Mouse (Mus musculus) forebrain, embryonic 14.5 days (tissue): ENCODE measurements at regions not wholly inside any gene's neighbourhood (a gene's known extent, or its start where the extent isn't known, plus 50 kb on each side); places are given as distances from the start of the nearest gene placed in this dataset.

Experiments used
- ATAC-seq: fragments of 200-750 bp; cut with Nextera tagmentation; 2 replicates; pipeline ENCODE4 v1.8.0; 2017; ENCODE audit warnings: mild to moderate bottlenecking, moderate library complexity
- DNase-seq: peaks from one replicate; pipeline ENCODE4 v3.0.0-alpha.2; 2015; ENCODE audit warnings: low spot score
- H3K27ac ChIP-seq: fragments of 300-500 bp; sonication (generic); 2 replicates; pipeline ENCODE4 v1.5.1; 2014; ENCODE audit warnings: low read depth, mild to moderate bottlenecking, control low read depth, low read length, moderate library complexity
- H3K27me3 ChIP-seq: fragments of 300-500 bp; sonication (generic); replicated peaks from 2 replicates; pipeline ENCODE4 v1.6.1; 2014; ENCODE audit warnings: low read length, control low read depth, mixed read lengths; ENCODE audit not compliant: control insufficient read depth, insufficient read depth
- H3K36me3 ChIP-seq: fragments of 300-500 bp; sonication (generic); 2 replicates; pipeline ENCODE4 v1.6.1; 2014; ENCODE audit warnings: low read length, control low read depth; ENCODE audit not compliant: control insufficient read depth, insufficient read depth
- H3K4me1 ChIP-seq: fragments of 300-500 bp; sonication (generic); 2 replicates; pipeline ENCODE4 v1.6.1; 2014; ENCODE audit warnings: antibody characterized with exemption, low read length, control low read depth; ENCODE audit not compliant: control insufficient read depth, insufficient read depth
- H3K4me2 ChIP-seq: fragments of 300-500 bp; sonication (generic); 2 replicates; pipeline ENCODE4 v1.6.1; 2014; ENCODE audit warnings: mild to moderate bottlenecking, control low read depth, low read length
- H3K4me3 ChIP-seq: fragments of 300-500 bp; sonication (generic); 2 replicates; pipeline ENCODE4 v1.5.1; 2014; ENCODE audit warnings: low read depth, low read length, control low read depth
- H3K9ac ChIP-seq: fragments of 300-500 bp; sonication (generic); 2 replicates; pipeline ENCODE4 v1.6.1; 2014; ENCODE audit warnings: mild to moderate bottlenecking, low read length, control low read depth, moderate library complexity
- H3K9me3 ChIP-seq: fragments of 300-500 bp; sonication (generic); replicated peaks from 2 replicates; pipeline ENCODE4 v1.6.1; 2016; ENCODE audit warnings: low read length, control low read depth, mixed read lengths; ENCODE audit not compliant: control insufficient read depth
- WGBS: fragments of 180-500 bp; shearing (Covaris S2); extraction: QIAGEN DNeasy Blood & Tissue Kit; methylation state at CpG from one replicate; pipeline ENCODE4 v1.1.7; 2014; 5-methylcytosine and 5-hydroxymethylcytosine counted together

GRCm38 (mm10) chr13:80981201-80981600 is 98.0 kb downstream of the Arrdc3 start:
- Histone ChIP-seq H3K9ac (no peak overlapping the region), H3K9me3 (no peaks in the 10 kb centered on the region), H3K4me1 (no peaks in the 10 kb centered on the region), H3K4me3 (no peak overlapping the region), H3K4me2 (no peak overlapping the region), H3K27me3 (no peaks in the 10 kb centered on the region), H3K27ac (no peak overlapping the region), H3K36me3 (no peaks in the 10 kb centered on the region)
- DNase-seq (no peak), ATAC-seq (no peak)
- 82% methylated on average over 2 of the region's 2 CpGs for WGBS

- ATAC-seq: no peak
- Histone ChIP-seq H3K4me2 (no peak overlapping the region), H3K9ac (no peak overlapping the region), H3K4me1 (no peaks in the 10 kb centered on the region), H3K4me3 (no peak overlapping the region), H3K36me3 (no peaks in the 10 kb centered on the region), H3K9me3 (no peaks in the 10 kb centered on the region), H3K27me3 (no peaks in the 10 kb centered on the region), H3K27ac (no peak overlapping the region)
- WGBS: 2% methylated on average over 4 of the region's 4 CpGs
- DNase-seq: peak; percentile 10
Measured at GRCm38 (mm10) chr13:80986657-80987056, 103.5 kb downstream of the Arrdc3 start.

- Histone ChIP-seq H3K4me2 (no peak overlapping the region), H3K27me3 (no peaks in the 10 kb centered on the region), H3K9ac (no peak overlapping the region), H3K36me3 (no peaks in the 10 kb centered on the region), H3K9me3 (no peaks in the 10 kb centered on the region), H3K4me3 (no peak overlapping the region), H3K27ac (no peak overlapping the region), H3K4me1 (no peaks in the 10 kb centered on the region)
- ATAC-seq: no peak
- 71% methylated on average over 5 of the region's 5 CpGs for WGBS
- no peak for DNase-seq
Measured at GRCm38 (mm10) chr13:80989756-80990155, 106.6 kb downstream of the Arrdc3 start.

GRCm38 (mm10) chr13:80992342-80992741 is 109.2 kb downstream of the Arrdc3 start:
- Histone ChIP-seq H3K4me1 (no peaks in the 10 kb centered on the region), H3K36me3 (no peaks in the 10 kb centered on the region), H3K27ac (no peak overlapping the region), H3K4me3 (no peak overlapping the region), H3K4me2 (no peak overlapping the region), H3K27me3 (no peaks in the 10 kb centered on the region), H3K9ac (no peak overlapping the region), H3K9me3 (no peaks in the 10 kb centered on the region)
- DNase-seq: no peak
- 61% methylated on average over 2 of the region's 2 CpGs for WGBS
- no peak for ATAC-seq

- Histone ChIP-seq H3K36me3 (no peaks in the 10 kb centered on the region), H3K9ac (no peak overlapping the region), H3K9me3 (no peaks in the 10 kb centered on the region), H3K4me1 (no peaks in the 10 kb centered on the region), H3K4me3 (no peak overlapping the region), H3K4me2 (no peak overlapping the region), H3K27ac (no peak overlapping the region), H3K27me3 (no peaks in the 10 kb centered on the region)
- no peak for DNase-seq
- ATAC-seq: no peak
- 45% methylated on average over 5 of the region's 5 CpGs for WGBS
Measured at GRCm38 (mm10) chr13:81008864-81009766, 125.9 kb downstream of the Arrdc3 start.

- Histone ChIP-seq H3K4me1 (no peaks in the 10 kb centered on the region), H3K4me3 (no peak overlapping the region), H3K9me3 (no peaks in the 10 kb centered on the region), H3K27ac (no peak overlapping the region), H3K27me3 (no peaks in the 10 kb centered on the region), H3K36me3 (no peaks in the 10 kb centered on the region), H3K9ac (no peak overlapping the region), H3K4me2 (no peak overlapping the region)
- ATAC-seq: no peak
- no peak for DNase-seq
- WGBS: 91% methylated on average over 1 of the region's 1 CpGs
Measured at GRCm38 (mm10) chr13:81013953-81014352, 130.8 kb downstream of the Arrdc3 start.

GRCm38 (mm10) chr13:81020106-81020747 is 137.0 kb downstream of the Arrdc3 start:
- ATAC-seq: no peak
- WGBS: 59% methylated on average over 3 of the region's 3 CpGs

GRCm38 (mm10) chr13:81020811-81021210 is 137.6 kb downstream of the Arrdc3 start:
- no peak overlapping the region for H3K9ac ChIP-seq
- H3K4me3 ChIP-seq: no peak overlapping the region
- H3K4me1 ChIP-seq: no peaks in the 10 kb centered on the region
- WGBS: 88% methylated on average over 2 of the region's 2 CpGs
- no peaks in the 10 kb centered on the region for H3K9me3 ChIP-seq
- DNase-seq: no peak
- H3K4me2 ChIP-seq: no peak overlapping the region
- no peaks in the 10 kb centered on the region for H3K36me3 ChIP-seq
- no peaks in the 10 kb centered on the region for H3K27me3 ChIP-seq
- no peak for ATAC-seq
- no peak overlapping the region for H3K27ac ChIP-seq

More at GRCm38 (mm10) chr13:81020106-81020747, 137.0 kb downstream of the Arrdc3 start:
- Histone ChIP-seq H3K27ac (no peak overlapping the region), H3K4me1 (no peaks in the 10 kb centered on the region), H3K4me2 (no peak overlapping the region), H3K9me3 (no peaks in the 10 kb centered on the region), H3K27me3 (no peaks in the 10 kb centered on the region), H3K4me3 (no peak overlapping the region), H3K36me3 (no peaks in the 10 kb centered on the region), H3K9ac (no peak overlapping the region)
- DNase-seq: no peak

GRCm38 (mm10) chr13:81022410-81022809 is 139.2 kb downstream of the Arrdc3 start:
- Histone ChIP-seq H3K9ac (no peak overlapping the region), H3K4me2 (no peak overlapping the region), H3K27ac (no peak overlapping the region), H3K36me3 (no peaks in the 10 kb centered on the region), H3K4me3 (no peak overlapping the region), H3K4me1 (no peaks in the 10 kb centered on the region), H3K27me3 (no peaks in the 10 kb centered on the region), H3K9me3 (no peaks in the 10 kb centered on the region)
- no peak for ATAC-seq
- DNase-seq: no peak
- 80% methylated on average over 1 of the region's 1 CpGs for WGBS
